Mouse (Mus musculus) myocyte (in vitro differentiated cells): ENCODE results near the gene Fbxo47.

Experiments used
- CEBPB ChIP-seq: IDR thresholded peaks from 2 replicates; pipeline ENCODE4 v1.6.1; 2011; ENCODE audit warnings: mild to moderate bottlenecking, moderate library complexity; ENCODE audit not compliant: poor library complexity, insufficient read depth, severe bottlenecking
- E2F4 ChIP-seq: IDR thresholded peaks from one replicate; pipeline ENCODE4 v1.6.1; 2011; ENCODE audit warnings: mild to moderate bottlenecking, control low read depth, moderate library complexity; ENCODE audit not compliant: insufficient read depth
- MAX ChIP-seq: IDR thresholded peaks from one replicate; pipeline ENCODE4 v1.6.1; 2011; ENCODE audit warnings: low read depth, mild to moderate bottlenecking, control low read depth
- MYOD1 ChIP-seq, 3 experiments: IDR thresholded peaks; one replicate each; pipeline ENCODE4 v1.6.1; 2011; ENCODE audit warnings: control low read depth in 2 of 3, low read depth in 2 of 3, mild to moderate bottlenecking in 2 of 3, moderate library complexity in 1 of 3; ENCODE audit not compliant: insufficient read length in 2 of 3, control insufficient read depth in 1 of 3
- MYOG ChIP-seq, 3 experiments: IDR thresholded peaks; one replicate each; pipeline ENCODE4 v1.6.1; 2011; ENCODE audit warnings: control low read depth in 2 of 3, low read depth in 2 of 3, mild to moderate bottlenecking in 2 of 3; ENCODE audit not compliant: insufficient read length in 2 of 3, control insufficient read depth in 1 of 3, insufficient read depth in 1 of 3
- POLR2A ChIP-seq: IDR thresholded peaks from one replicate; pipeline ENCODE4 v1.6.1; 2011; ENCODE audit warnings: low read depth, mild to moderate bottlenecking, control low read depth, moderate library complexity; ENCODE audit not compliant: insufficient read length
- POLR2AphosphoS2 ChIP-seq: IDR thresholded peaks from one replicate; pipeline ENCODE4 v1.6.1; 2011; ENCODE audit warnings: low read depth, control low read depth; ENCODE audit not compliant: insufficient read length
- REST ChIP-seq: IDR thresholded peaks from one replicate; pipeline ENCODE4 v1.6.1; 2011; ENCODE audit warnings: mild to moderate bottlenecking, control low read depth, moderate library complexity; ENCODE audit not compliant: insufficient read depth, insufficient read length
- SRF ChIP-seq: IDR thresholded peaks from one replicate; pipeline ENCODE4 v1.6.1; 2011; ENCODE audit warnings: low read depth; ENCODE audit not compliant: control insufficient read depth, insufficient read length
- TCF12 ChIP-seq: IDR thresholded peaks from one replicate; pipeline ENCODE4 v1.6.1; 2011; ENCODE audit warnings: mild to moderate bottlenecking, control low read depth; ENCODE audit not compliant: poor library complexity, insufficient read depth, severe bottlenecking
- TCF3 ChIP-seq: IDR thresholded peaks from one replicate; pipeline ENCODE4 v1.6.1; 2011; ENCODE audit warnings: low read depth, control low read depth; ENCODE audit not compliant: insufficient read length
- USF1 ChIP-seq: IDR thresholded peaks from one replicate; pipeline ENCODE4 v1.6.1; 2011; ENCODE audit warnings: low read depth, mild to moderate bottlenecking, control low read depth, moderate library complexity

- TF ChIP-seq POLR2A (no peak), MAX (no peak), POLR2AphosphoS2 (no peak), SRF (no peak), MYOG (IDR thresholded peaks at IDR 0.05; ENCODE audit: control insufficient read depth in 1 of 3, insufficient read depth in 1 of 3, insufficient read length in 2 of 3, low read depth in 2 of 3) (no peak), MYOD1 (IDR thresholded peaks at IDR 0.05; ENCODE audit: control insufficient read depth in 1 of 3, insufficient read length in 2 of 3, low read depth in 2 of 3) (no peak), E2F4 (no peak), TCF12 (no peak), USF1 (peak; percentile 75), REST (no peak), CEBPB (no peak), TCF3 (no peak)
Measured at GRCm38 (mm10) chr11:97850367-97850766, 33.6 kb downstream of the Fbxo47 start.
